Mouse (Mus musculus) hindbrain, embryonic 16.5 days (tissue): ENCODE measurements around the gene Spata2. TPM values are rescaled to one million over a fixed set of nuclear protein-coding genes. Genes with fewer than 3 reads are reported as not detected.

Source experiments
- ATAC-seq: fragments of 200-750 bp; cut with Nextera tagmentation; 2 replicates; pipeline ENCODE4 v1.8.0; 2017; ENCODE audit warnings: moderate TSS enrichment, moderate library complexity
- H3K27ac ChIP-seq: fragments of 300-500 bp; sonication (generic); 2 replicates; pipeline ENCODE4 v1.5.1; 2014; ENCODE audit warnings: low read depth, mild to moderate bottlenecking, control low read depth, low read length, moderate library complexity
- H3K27me3 ChIP-seq: fragments of 300-500 bp; sonication (generic); replicated peaks from 2 replicates; pipeline ENCODE4 v1.6.1; 2014; ENCODE audit warnings: low read length; ENCODE audit not compliant: control insufficient read depth, insufficient read depth
- H3K36me3 ChIP-seq: fragments of 300-500 bp; sonication (generic); 2 replicates; pipeline ENCODE4 v1.6.1; 2014; ENCODE audit warnings: mild to moderate bottlenecking, low read length, moderate library complexity, mixed read lengths; ENCODE audit not compliant: control insufficient read depth, insufficient read depth
- H3K4me1 ChIP-seq: fragments of 300-500 bp; sonication (generic); 2 replicates; pipeline ENCODE4 v1.6.1; 2014; ENCODE audit warnings: low read depth, low read length; ENCODE audit not compliant: control insufficient read depth, insufficient read depth
- H3K4me2 ChIP-seq: fragments of 300-500 bp; sonication (generic); 2 replicates; pipeline ENCODE4 v1.6.1; 2014; ENCODE audit warnings: mild to moderate bottlenecking, low read length, control low read depth, moderate library complexity
- H3K4me3 ChIP-seq: fragments of 300-500 bp; sonication (generic); 2 replicates; pipeline ENCODE4 v1.5.1; 2014; ENCODE audit warnings: mild to moderate bottlenecking, low read length, control low read depth, moderate library complexity
- H3K9ac ChIP-seq: fragments of 300-500 bp; sonication (generic); 2 replicates; pipeline ENCODE4 v1.6.1; 2014; ENCODE audit warnings: low read depth, mild to moderate bottlenecking, control low read depth, low read length, moderate library complexity
- H3K9me3 ChIP-seq: fragments of 300-500 bp; sonication (generic); 2 replicates; pipeline ENCODE4 v1.6.1; 2014; ENCODE audit warnings: mild to moderate bottlenecking, low read length, moderate library complexity; ENCODE audit not compliant: control insufficient read depth
- WGBS: fragments of 180-500 bp; shearing (Covaris S2); extraction: QIAGEN DNeasy Blood & Tissue Kit; methylation state at CpG from one replicate; pipeline ENCODE4 v1.1.7; 2014; 5-methylcytosine and 5-hydroxymethylcytosine counted together
- polyA plus RNA-seq: library from polyadenylated mRNA; unstranded; fragments of >200 nt; fragmentation: Nextera tagmentation; extraction: Ambion mirVana; gene quantifications from 2 replicates; pipeline ENCODE4 v1.2.1, GENCODE M21; 2015

Spata2 gene
- polyA plus RNA-seq, 1 experiment from 2014 or later: 30.5 TPM

DNA sequence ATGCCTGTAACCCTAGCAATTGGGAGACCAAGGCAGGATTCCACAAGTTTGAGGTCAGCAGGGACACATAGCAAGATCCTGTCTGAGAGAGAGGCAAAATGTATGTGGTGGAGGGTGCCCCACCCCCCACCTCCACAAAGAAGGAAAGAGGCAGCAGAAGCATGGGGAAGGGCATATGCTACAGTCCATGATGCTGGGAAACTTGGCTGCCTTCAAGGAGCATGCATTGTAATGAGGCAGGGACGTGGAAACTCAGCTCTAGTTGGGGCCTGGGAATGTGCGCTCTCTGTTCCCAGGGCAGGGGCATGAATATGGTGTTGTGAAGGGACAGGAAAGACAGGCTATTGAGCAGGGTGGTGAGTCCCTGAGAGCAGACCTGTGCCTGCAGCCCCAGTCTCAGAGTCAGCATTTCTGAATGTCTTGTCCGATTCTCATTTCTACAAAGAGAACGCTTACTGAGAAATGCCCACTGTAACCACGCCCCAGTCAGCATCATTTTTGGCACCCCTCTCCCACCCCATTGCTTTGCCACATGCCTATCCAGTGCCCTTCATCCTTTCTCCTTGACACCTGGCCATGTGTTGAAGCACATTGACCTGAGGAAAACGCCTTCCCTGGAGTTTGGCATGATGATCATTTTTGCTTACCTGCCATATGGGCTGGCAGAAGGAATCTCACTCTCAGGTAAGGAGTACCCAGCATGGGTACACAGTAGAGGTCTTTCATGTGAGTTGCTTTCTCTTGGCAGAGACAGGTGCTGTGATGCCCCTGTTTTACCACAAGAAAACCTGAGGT is 33.4 kb downstream of the Spata2 start:
- H3K4me1 ChIP-seq: no peaks in the 10 kb centered on the region; the same call in 1 of the 2 replicates
- ATAC-seq: no peak
- H3K4me2 ChIP-seq: no peak overlapping the region
- H3K9me3 ChIP-seq: no peaks in the 10 kb centered on the region
- no peak overlapping the region for H3K27ac ChIP-seq
- WGBS: 92% methylated on average over 6 of the region's 6 CpGs
- H3K36me3 ChIP-seq: peaks cover 11% of the 10 kb centered on the region; the same call in 1 of the 2 replicates
- H3K27me3 ChIP-seq: no peaks in the 10 kb centered on the region
- H3K4me3 ChIP-seq: no peak overlapping the region
- no peak overlapping the region for H3K9ac ChIP-seq

DNA sequence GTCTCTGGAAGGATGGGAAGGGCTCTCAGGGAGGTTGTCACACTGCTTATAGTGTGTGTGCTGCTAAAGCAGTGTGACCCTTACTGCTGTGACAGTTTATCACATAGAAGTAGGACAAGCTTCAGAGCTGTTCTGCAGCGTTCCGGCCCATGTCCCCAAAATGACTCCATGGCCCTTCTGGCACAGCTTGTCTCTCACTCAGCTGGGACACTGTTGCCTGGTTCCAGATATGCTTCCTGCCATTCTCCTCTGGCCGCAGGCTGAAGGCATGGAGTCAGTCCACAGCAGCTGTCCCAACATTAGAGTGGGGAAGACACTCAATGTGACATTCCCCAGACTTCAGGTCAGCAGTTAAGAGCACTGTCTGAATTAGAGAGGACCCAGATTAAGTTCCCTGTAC is 34.1 kb downstream of the Spata2 start:
- Histone ChIP-seq H3K4me1 (no peaks in the 10 kb centered on the region; the same call in 1 of the 2 replicates), H3K36me3 (peaks cover 13% of the 10 kb centered on the region; the same call in 1 of the 2 replicates), H3K9me3 (no peaks in the 10 kb centered on the region), H3K27me3 (no peaks in the 10 kb centered on the region), H3K4me3 (no peak overlapping the region), H3K4me2 (no peak overlapping the region), H3K9ac (no peak overlapping the region), H3K27ac (no peak overlapping the region)
- WGBS: 86% methylated on average over 3 of the region's 3 CpGs
- ATAC-seq: no peak

DNA sequence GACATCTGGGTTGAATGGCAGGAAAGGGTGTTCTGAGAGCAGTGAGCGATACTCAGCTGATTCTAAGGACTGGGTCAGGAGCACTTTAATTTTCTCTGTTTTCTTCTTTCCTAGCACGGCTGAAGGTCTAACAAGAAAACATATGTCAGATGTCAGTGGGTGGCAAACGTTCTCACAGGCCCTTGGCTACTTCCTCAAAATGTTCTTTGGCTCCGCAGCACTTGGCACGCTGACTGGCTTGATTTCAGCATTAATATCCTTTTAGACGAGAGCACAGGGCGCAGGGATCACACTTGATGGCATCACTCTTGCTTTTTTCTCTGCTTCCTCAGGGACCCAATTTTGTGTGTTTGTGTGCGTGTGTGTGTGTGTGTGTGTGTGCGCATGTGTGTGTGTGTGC is 35.5 kb downstream of the Spata2 start:
- Histone ChIP-seq H3K9ac (no peak overlapping the region), H3K36me3 (peaks cover 13% of the 10 kb centered on the region; the same call in 1 of the 2 replicates), H3K4me3 (no peak overlapping the region), H3K27me3 (no peaks in the 10 kb centered on the region), H3K4me1 (no peaks in the 10 kb centered on the region; the same call in 1 of the 2 replicates), H3K9me3 (no peaks in the 10 kb centered on the region), H3K4me2 (no peak overlapping the region), H3K27ac (no peak overlapping the region)
- ATAC-seq: no peak
- WGBS: 81% methylated on average over 9 of the region's 9 CpGs

DNA sequence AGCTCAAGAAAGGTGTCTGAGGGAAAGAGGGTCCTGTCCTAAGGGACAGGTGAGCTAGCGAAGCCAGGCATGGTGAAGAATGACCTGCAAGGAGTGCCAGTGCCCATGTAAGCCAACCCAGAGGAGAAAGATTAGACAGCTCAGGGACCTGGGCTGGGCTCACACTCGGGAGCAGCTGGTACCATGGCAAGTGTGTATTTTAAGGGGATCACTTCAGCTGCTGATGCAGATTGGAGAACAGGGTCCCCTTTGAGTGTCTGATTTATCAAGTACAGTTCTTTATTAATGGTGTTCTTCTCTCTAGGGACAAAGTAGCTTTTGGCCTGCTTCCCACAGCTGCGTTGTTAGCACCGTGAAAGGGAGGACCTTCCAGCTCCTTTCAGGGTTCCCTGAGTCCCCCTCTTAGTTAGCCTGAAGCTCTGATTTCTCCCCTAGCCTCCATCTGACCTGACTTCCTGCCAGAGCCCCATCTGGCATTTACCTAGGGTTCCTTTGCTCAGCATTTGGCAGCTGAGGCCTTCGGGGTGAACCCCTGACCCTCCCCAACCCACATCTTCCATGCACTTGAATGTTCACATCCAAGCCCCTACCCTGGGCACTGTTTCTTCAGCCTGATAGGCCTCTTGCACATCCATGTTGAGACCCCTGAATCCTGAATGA is 36.2 kb downstream of the Spata2 start:
- Histone ChIP-seq H3K36me3 (peaks cover 13% of the 10 kb centered on the region; the same call in 1 of the 2 replicates), H3K27ac (no peak overlapping the region; the same call in 1 of the 2 replicates)

DNA sequence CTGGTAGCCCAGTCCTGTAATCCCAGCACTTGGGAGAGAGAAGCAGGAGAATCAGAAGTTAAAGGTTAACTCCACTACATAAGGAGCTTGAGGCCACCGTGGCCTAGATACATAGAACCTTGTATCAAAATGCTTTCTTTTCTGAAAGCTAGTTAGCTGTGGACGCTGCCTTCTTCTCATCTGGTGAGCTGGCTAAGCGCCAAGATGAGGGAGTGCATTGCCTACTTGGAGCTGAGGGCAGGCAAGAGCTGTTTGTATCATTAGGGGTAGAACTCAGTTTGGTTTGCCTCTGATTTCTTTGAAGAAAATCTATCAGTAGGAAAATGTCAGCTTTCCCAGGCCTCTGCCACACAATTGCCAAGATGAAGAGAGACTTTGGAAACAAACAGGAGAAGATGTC is 38.9 kb downstream of the Spata2 start:
- no peak overlapping the region for H3K4me2 ChIP-seq
- H3K9ac ChIP-seq: no peak overlapping the region
- ATAC-seq: no peak
- H3K27ac ChIP-seq: no peak overlapping the region
- no peaks in the 10 kb centered on the region for H3K27me3 ChIP-seq
- no peaks in the 10 kb centered on the region for H3K9me3 ChIP-seq
- no peak overlapping the region for H3K4me3 ChIP-seq
- 72% methylated on average over 3 of the region's 3 CpGs for WGBS
- no peaks in the 10 kb centered on the region; the same call in 1 of the 2 replicates for H3K4me1 ChIP-seq
- H3K36me3 ChIP-seq: peaks cover 11% of the 10 kb centered on the region; the same call in 1 of the 2 replicates

More for the DNA sequence above, 36.2 kb downstream of the Spata2 start:
- ATAC-seq: no peak
- no peak overlapping the region for H3K4me3 ChIP-seq
- H3K9ac ChIP-seq: no peak overlapping the region; the same call in 1 of the 2 replicates
- H3K9me3 ChIP-seq: no peaks in the 10 kb centered on the region
- H3K4me1 ChIP-seq: no peaks in the 10 kb centered on the region; the same call in 1 of the 2 replicates
- H3K27me3 ChIP-seq: no peaks in the 10 kb centered on the region
- H3K4me2 ChIP-seq: no peak overlapping the region
- 74% methylated on average over 5 of the region's 5 CpGs for WGBS

DNA sequence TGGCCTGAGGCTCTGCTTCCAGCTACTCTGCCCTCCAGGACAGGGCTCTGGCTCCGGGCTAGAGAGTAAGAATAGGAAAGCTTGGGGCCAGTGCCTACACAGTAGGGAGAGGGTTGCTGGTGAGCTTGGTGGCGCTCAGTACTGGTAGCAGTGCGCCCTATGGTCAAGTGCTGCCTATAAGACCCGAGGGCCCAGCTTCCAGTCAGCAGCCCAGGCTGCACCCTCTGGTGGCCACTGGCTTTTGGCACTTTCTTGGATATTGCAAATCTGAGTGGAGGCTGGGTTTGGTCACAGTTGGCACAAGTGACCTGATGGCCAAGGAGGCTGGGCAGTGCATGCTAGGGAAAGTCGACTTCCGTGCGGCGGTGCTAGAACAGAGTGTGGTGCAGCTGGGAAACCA is 42.0 kb downstream of the Spata2 start:
- Histone ChIP-seq H3K4me3 (no peak overlapping the region), H3K4me2 (no peak overlapping the region), H3K27ac (no peak overlapping the region), H3K9ac (no peak overlapping the region), H3K4me1 (no peaks in the 10 kb centered on the region; the same call in 1 of the 2 replicates), H3K27me3 (no peaks in the 10 kb centered on the region), H3K9me3 (no peaks in the 10 kb centered on the region), H3K36me3 (peaks cover 11% of the 10 kb centered on the region; the same call in 1 of the 2 replicates)
- 95% methylated on average over 8 of the region's 8 CpGs for WGBS
- ATAC-seq: no peak

DNA sequence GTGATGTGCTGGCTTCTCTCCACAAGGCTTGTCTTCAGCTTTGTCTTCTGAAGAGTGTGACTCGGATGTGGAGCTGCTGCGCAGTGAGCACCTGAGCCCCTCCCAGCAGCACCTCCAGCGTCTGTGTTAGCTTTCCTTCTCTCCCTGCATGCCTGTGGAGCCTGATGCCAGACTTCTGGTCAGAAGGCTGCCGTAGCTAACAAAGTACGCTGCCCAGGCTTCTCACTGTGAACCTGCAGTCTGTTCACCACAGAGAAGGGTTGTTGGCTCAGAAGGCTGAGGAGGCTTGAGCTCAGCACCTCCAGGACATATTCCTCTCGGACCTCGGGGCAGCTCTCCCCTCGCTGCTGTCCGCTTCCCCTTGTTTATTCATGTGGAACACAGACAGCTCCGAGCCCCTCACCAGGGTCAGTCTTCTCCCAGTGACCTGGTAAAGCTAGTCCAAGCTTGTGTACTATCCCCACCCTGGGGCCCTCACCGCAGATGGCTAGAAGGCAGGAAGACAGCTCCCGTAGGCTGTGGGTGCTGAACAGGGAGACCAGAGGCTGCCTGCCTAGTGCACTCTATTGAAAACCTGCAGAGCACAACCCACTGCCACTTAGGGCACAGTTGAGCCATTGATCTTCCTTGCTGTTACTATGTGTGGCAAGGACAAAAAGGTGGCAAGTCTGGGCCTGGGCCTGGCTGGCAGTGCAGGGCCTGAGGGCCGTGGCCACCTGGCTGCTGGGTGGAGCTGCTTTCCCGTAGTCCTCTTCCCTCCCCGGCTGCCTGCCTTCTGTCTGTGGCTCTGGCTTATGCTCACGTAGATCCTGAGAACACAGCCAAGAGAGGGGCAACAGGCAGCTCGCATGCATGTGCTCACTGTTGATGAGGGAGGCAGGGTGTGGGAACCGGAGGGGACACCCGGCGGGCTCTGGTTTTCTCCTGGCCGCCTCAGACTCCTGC is 43.1 kb downstream of the Spata2 start:
- peaks cover 10% of the 10 kb centered on the region; the same call in 1 of the 2 replicates for H3K36me3 ChIP-seq
- no peak overlapping the region for H3K4me3 ChIP-seq
- no peaks in the 10 kb centered on the region for H3K9me3 ChIP-seq
- WGBS: 86% methylated on average over 21 of the region's 21 CpGs
- ATAC-seq: no peak
- no peak overlapping the region for H3K9ac ChIP-seq
- no peak overlapping the region for H3K4me2 ChIP-seq
- no peaks in the 10 kb centered on the region; the same call in none of the 2 replicates for H3K4me1 ChIP-seq
- no peak overlapping the region for H3K27ac ChIP-seq
- no peaks in the 10 kb centered on the region for H3K27me3 ChIP-seq

DNA sequence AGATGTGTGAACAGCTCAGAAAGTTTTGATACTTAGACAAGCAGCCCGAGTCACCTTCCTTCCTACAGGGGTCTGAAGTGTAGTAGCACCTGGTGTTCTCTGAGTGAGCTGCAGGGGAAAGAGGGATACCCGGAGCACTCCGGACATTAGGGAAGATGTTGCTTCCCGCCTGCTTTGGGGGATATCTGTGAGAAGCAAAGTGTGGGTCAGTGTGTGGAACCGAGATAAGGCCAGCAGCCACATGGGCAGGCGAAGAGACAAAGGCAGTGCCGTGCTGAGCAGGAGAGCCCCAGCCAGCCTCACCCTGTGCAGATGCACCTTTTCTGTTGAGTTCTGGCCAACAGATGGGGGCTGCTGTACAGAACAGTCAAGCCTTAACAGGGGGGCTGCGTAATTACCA is 45.1 kb downstream of the Spata2 start:
- ATAC-seq: no peak
- 93% methylated on average over 8 of the region's 8 CpGs for WGBS
- H3K27ac ChIP-seq: no peak overlapping the region
- no peaks in the 10 kb centered on the region for H3K27me3 ChIP-seq
- no peaks in the 10 kb centered on the region for H3K9me3 ChIP-seq
- no peaks in the 10 kb centered on the region; the same call in none of the 2 replicates for H3K4me1 ChIP-seq
- H3K9ac ChIP-seq: no peak overlapping the region
- peaks cover 10% of the 10 kb centered on the region for H3K36me3 ChIP-seq
- no peak overlapping the region for H3K4me3 ChIP-seq
- no peak overlapping the region for H3K4me2 ChIP-seq
